Mouse (Mus musculus): Measurements from ENCODE around the gene Tnni3. TPM values are rescaled to one million over a fixed set of nuclear protein-coding genes. Genes with fewer than 3 reads are reported as not detected.
"Not testable (repeated sequence)": the region's sequence is repeated elsewhere in the genome, so short reads cannot be mapped to it uniquely, and the experiment has no call there.

Tnni3 gene
- polyA plus RNA-seq (2014; fragmentation: Nextera tagmentation; extraction: Ambion mirVana), result 2.9 and 3.3 TPM in 2 replicates

DNA sequence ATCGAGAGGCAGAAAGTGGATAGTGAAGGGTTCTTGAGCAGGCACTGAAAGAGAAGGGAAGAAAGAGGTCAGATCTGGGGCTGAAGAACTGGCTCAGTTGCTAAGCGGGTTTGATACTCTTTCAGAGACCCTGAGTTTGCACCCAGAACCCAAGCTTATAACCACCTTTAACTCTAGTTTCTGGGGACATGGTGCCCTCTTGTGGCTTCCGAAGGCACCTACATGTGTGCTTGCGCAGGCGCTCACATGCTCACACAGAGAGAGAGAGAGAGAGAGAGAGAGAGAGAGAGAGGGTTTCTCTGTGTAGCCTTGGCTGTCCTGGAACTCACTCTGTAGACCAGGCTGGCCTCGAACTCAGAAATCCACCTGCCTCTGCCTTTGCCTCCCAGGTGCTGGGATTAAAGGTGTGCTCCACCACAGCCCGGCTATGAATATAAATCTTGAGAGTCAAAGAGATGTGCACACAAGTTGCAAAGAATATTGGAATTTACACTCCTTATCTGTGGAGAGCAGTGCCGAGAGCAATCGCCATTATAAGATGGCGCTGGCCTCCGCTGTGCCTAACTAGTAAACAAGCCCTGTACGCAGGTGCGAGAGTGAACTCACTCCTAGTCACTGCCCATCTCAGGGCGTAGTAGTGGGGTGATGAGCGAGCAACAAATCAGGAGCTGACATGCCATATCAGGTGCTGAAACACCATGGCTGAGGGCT, at the start of gene Tnni3:
Gene Tnni3 (minus strand): TSS at position 18 of the 711 bp plus-strand sequence.
- not testable (repeated sequence) for H3K9ac ChIP-seq (replicated peaks; ENCODE audit: low read depth, low read length); H3K9me3 ChIP-seq (ENCODE audit: control insufficient read depth, low read depth, low read length); H3K27ac ChIP-seq (ENCODE audit: low read length); H3K36me3 ChIP-seq (ENCODE audit: control insufficient read depth, insufficient read depth, low read length); H3K4me3 ChIP-seq (ENCODE audit: low read depth, low read length); H3K27me3 ChIP-seq (ENCODE audit: control insufficient read depth, insufficient read depth, low read length); H3K4me2 ChIP-seq (replicated peaks; ENCODE audit: low read depth, low read length); ATAC-seq (ENCODE audit: insufficient number of reproducible peaks, insufficient read depth, low FRiP score, low read depth); H3K4me1 ChIP-seq (ENCODE audit: control insufficient read depth, insufficient read depth, low read length)
- 72% methylated on average over 15 of the region's 15 CpGs for WGBS

DNA sequence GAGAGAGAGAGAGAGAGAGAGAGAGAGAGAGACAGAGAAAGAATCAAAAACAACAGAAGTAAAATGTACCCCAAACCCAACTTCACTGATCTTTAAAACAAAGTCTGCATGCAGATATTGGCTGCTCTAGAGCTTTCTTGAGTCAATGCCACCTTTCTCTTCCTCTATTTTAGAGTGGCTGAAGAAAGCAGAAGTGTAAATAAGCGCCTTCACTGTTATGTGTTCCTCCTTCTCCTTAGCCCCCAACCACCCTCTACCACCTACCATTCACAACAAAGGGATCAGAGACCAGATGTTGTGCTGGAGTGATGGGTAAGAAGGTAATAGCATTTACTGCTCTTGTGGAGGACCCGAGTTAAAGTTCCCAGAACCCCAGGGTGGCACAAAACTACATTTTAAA, 48.3 kb upstream of the Tnni3 start:
- H3K4me2 ChIP-seq (replicated peaks; ENCODE audit: low read depth, low read length); ATAC-seq (ENCODE audit: insufficient number of reproducible peaks, insufficient read depth, low FRiP score, low read depth); H3K9me3 ChIP-seq (ENCODE audit: control insufficient read depth, low read depth, low read length); H3K4me1 ChIP-seq (ENCODE audit: control insufficient read depth, insufficient read depth, low read length); H3K4me3 ChIP-seq (ENCODE audit: low read depth, low read length); H3K9ac ChIP-seq (replicated peaks; ENCODE audit: low read depth, low read length); H3K27ac ChIP-seq (ENCODE audit: low read length); H3K36me3 ChIP-seq (ENCODE audit: control insufficient read depth, insufficient read depth, low read length); H3K27me3 ChIP-seq (ENCODE audit: control insufficient read depth, insufficient read depth, low read length): not testable (repeated sequence)
- 70% methylated on average over 2 of the region's 2 CpGs for WGBS

- 88% methylated on average over 3 of the region's 3 CpGs for WGBS
- ATAC-seq (ENCODE audit: insufficient number of reproducible peaks, insufficient read depth, low FRiP score, low read depth), result no peak
- H3K4me3 ChIP-seq (ENCODE audit: low read depth, low read length), result no peak overlapping the region
Measured at GRCm38 (mm10) chr7:4562660-4563059, 38.6 kb upstream of the Tnni3 start.

GRCm38 (mm10) chr7:4557167-4557560, 33.1 kb upstream of the Tnni3 start:
- Histone ChIP-seq H3K27ac (ENCODE audit: low read length) (no peak overlapping the region), H3K9ac (replicated peaks; ENCODE audit: low read depth, low read length) (no peak overlapping the region), H3K4me2 (replicated peaks; ENCODE audit: low read depth, low read length) (no peak overlapping the region), H3K9me3 (ENCODE audit: control insufficient read depth, low read depth, low read length) (no peaks in the 10 kb centered on the region), H3K4me3 (ENCODE audit: low read depth, low read length) (no peak overlapping the region), H3K27me3 (ENCODE audit: control insufficient read depth, insufficient read depth, low read length) (no peaks in the 10 kb centered on the region), H3K4me1 (ENCODE audit: control insufficient read depth, insufficient read depth, low read length) (no peaks in the 10 kb centered on the region), H3K36me3 (ENCODE audit: control insufficient read depth, insufficient read depth, low read length) (no peaks in the 10 kb centered on the region)
- WGBS, result 73% methylated on average over 6 of the region's 6 CpGs
- ATAC-seq (ENCODE audit: insufficient number of reproducible peaks, insufficient read depth, low FRiP score, low read depth), result no peak

More at GRCm38 (mm10) chr7:4562660-4563059, 38.6 kb upstream of the Tnni3 start:
- no peaks in the 10 kb centered on the region for H3K9me3 ChIP-seq (ENCODE audit: control insufficient read depth, low read depth, low read length)
- no peak overlapping the region for H3K27ac ChIP-seq (ENCODE audit: low read length)
- H3K4me1 ChIP-seq (ENCODE audit: control insufficient read depth, insufficient read depth, low read length), result no peaks in the 10 kb centered on the region
- H3K36me3 ChIP-seq (ENCODE audit: control insufficient read depth, insufficient read depth, low read length), result no peaks in the 10 kb centered on the region
- H3K27me3 ChIP-seq (ENCODE audit: control insufficient read depth, insufficient read depth, low read length), result no peaks in the 10 kb centered on the region
- H3K4me2 ChIP-seq (replicated peaks; ENCODE audit: low read depth, low read length), result no peak overlapping the region
- no peak overlapping the region for H3K9ac ChIP-seq (replicated peaks; ENCODE audit: low read depth, low read length)

DNA sequence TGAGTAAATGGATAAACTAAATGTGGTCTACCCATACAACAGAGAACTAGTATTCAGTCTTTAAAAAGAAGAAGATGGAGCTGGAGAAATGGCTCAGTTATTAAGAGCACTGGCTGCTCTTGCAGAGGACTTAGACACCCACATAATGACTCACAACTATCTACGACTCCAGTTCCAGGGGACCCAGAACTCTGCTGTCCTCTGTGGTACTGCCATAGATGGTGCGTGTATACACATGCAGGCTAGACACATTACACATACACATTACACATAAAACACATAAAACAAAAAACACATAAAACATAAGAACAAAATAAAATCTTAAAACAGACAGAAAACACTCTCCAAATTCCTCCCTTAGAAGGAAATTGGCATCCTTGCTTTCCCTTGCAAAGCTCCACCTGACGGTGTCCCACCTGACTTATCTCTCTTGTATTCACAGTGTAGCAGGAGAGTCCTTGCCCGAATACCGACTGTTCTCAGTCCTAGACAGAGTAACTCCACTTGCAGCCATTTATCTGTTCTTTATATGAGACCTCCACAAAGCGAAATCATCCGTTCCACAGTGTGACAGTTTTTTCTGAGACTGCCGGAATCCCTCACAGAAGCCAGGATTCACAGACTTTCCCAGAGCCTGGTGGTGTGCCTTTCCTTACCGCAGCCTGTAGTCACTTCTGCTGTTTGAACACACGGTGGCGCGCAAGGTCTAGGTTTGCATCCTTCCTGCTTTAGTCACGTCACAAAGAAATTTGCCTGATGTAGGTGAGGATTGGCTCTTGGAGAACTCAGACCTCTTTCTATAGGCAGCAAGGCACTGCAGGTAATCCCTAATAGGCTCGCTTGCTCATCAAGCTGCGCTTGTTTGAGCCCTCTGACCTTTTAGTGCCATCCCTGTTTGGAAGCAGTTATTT, 32.5 kb upstream of the Tnni3 start:
- Histone ChIP-seq H3K4me1 (ENCODE audit: control insufficient read depth, insufficient read depth, low read length) (no peaks in the 10 kb centered on the region), H3K4me2 (replicated peaks; ENCODE audit: low read depth, low read length) (no peak overlapping the region), H3K27ac (ENCODE audit: low read length) (no peak overlapping the region), H3K9ac (replicated peaks; ENCODE audit: low read depth, low read length) (no peak overlapping the region), H3K4me3 (ENCODE audit: low read depth, low read length) (no peak overlapping the region), H3K9me3 (ENCODE audit: control insufficient read depth, low read depth, low read length) (no peaks in the 10 kb centered on the region), H3K36me3 (ENCODE audit: control insufficient read depth, insufficient read depth, low read length) (no peaks in the 10 kb centered on the region), H3K27me3 (ENCODE audit: control insufficient read depth, insufficient read depth, low read length) (no peaks in the 10 kb centered on the region)
- 18% methylated on average over 15 of the region's 15 CpGs for WGBS
- ATAC-seq (ENCODE audit: insufficient number of reproducible peaks, insufficient read depth, low FRiP score, low read depth), result peak; percentile 91

DNA sequence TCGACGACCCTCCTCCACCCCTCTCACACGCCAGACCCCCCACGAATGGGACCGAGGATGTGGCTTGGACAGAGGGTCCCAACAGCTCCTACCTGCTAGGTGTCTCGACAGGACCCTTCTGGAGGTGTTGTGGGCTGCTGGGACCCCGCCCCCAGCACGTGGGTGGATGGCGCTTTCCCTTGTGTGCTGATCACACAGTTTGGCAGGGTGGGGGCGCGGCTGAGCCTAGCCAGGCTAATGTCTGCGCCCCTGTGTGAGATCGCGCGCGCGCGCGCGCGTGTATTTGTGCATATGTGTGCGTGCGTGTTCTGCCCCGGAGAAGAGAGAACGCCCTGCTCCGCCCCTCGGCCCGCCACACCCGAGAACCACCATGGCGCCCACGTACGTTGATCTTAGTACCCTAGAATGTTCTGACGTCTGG, 23.2 kb upstream of the Tnni3 start, which contains the start of gene Syt5:
Gene Syt5 (minus strand): TSS at position 321 of the 421 bp plus-strand sequence.
- peak; percentile 67; the same call in 1 of the 2 replicates for ATAC-seq (ENCODE audit: insufficient number of reproducible peaks, insufficient read depth, low FRiP score, low read depth)
- H3K9me3 ChIP-seq (ENCODE audit: control insufficient read depth, low read depth, low read length), result no peaks in the 10 kb centered on the region
- peak within 1 kb of the TSS; percentile 14; the same call in 1 of the 2 replicates for H3K9ac ChIP-seq (replicated peaks; ENCODE audit: low read depth, low read length)
- H3K4me1 ChIP-seq (ENCODE audit: control insufficient read depth, insufficient read depth, low read length), result peaks cover 11% of the 10 kb centered on the region; the same call in 1 of the 2 replicates
- H3K4me2 ChIP-seq (replicated peaks; ENCODE audit: low read depth, low read length), result peak within 1 kb of the TSS; percentile 71
- no peak within 1 kb of the TSS for H3K27ac ChIP-seq (ENCODE audit: low read length)
- H3K27me3 ChIP-seq (ENCODE audit: control insufficient read depth, insufficient read depth, low read length), result no peaks in the 10 kb centered on the region
- 9% methylated on average over 33 of the region's 33 CpGs for WGBS
- no peaks in the 10 kb centered on the region for H3K36me3 ChIP-seq (ENCODE audit: control insufficient read depth, insufficient read depth, low read length)
- H3K4me3 ChIP-seq (ENCODE audit: low read depth, low read length), result peak within 1 kb of the TSS; percentile 29

DNA sequence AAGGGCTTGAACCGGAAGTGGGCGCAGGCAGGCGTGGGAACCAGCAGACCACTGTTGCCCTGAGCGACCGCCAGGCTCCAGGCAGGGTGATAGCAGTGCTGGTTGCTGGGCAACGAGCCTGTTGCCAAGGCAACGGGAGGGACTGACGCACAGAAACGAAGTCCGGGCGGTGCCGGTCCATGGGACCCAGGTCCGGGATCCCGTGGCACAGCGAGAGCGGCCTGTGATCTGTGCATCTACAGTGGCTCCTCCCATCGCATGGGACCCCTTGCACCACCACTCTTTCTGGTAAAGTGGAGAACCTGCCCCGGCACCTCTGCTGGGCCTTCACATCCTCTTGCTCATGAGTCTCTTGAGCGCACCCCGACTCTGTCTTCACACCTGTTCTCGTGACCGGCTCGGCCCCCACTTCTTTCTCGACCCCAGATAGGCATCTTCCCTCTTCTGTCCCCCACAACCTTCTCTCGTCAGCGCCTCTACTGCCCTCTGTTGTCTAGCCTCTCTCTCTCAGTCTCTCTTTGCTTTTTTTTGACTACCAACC, 22.6 kb upstream of the Tnni3 start:
- ATAC-seq (ENCODE audit: insufficient number of reproducible peaks, insufficient read depth, low FRiP score, low read depth), result peak; percentile 75; the same call in 1 of the 2 replicates
- WGBS, result 2% methylated on average over 26 of the region's 26 CpGs
- no peak overlapping the region for H3K27ac ChIP-seq (ENCODE audit: low read length)
- H3K4me1 ChIP-seq (ENCODE audit: control insufficient read depth, insufficient read depth, low read length), result peaks cover 11% of the 10 kb centered on the region; the same call in 1 of the 2 replicates
- H3K36me3 ChIP-seq (ENCODE audit: control insufficient read depth, insufficient read depth, low read length), result no peaks in the 10 kb centered on the region
- H3K4me3 ChIP-seq (ENCODE audit: low read depth, low read length), result peak overlapping the region; percentile 29
- H3K27me3 ChIP-seq (ENCODE audit: control insufficient read depth, insufficient read depth, low read length), result no peaks in the 10 kb centered on the region
- H3K9ac ChIP-seq (replicated peaks; ENCODE audit: low read depth, low read length), result no peak overlapping the region
- H3K9me3 ChIP-seq (ENCODE audit: control insufficient read depth, low read depth, low read length), result no peaks in the 10 kb centered on the region
- peak overlapping the region; percentile 71 for H3K4me2 ChIP-seq (replicated peaks; ENCODE audit: low read depth, low read length)

DNA sequence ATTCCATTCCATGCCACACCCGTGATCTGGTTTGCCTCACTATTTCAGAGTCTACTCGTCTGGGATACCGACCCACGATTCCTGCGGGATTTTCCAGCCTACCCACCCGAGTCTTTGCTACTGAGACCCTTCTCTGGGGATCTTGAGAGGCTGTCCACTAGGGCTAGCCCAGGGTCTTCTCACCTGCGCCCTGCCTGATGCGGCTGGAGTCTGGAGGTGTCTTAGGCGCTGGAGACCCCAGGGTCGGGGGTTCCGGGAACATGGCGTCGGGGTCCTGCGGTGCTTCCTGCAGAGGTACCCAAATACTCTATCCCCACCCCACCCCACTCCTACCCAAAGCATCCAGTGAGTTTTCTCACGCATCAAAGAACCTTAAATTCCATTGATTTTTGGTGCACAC, 22.0 kb upstream of the Tnni3 start:
- WGBS, result 73% methylated on average over 15 of the region's 15 CpGs
- no peak overlapping the region for H3K27ac ChIP-seq (ENCODE audit: low read length)
- H3K4me2 ChIP-seq (replicated peaks; ENCODE audit: low read depth, low read length), result peak overlapping the region; percentile 71; the same call in 1 of the 2 replicates
- peaks cover 11% of the 10 kb centered on the region; the same call in 1 of the 2 replicates for H3K4me1 ChIP-seq (ENCODE audit: control insufficient read depth, insufficient read depth, low read length)
- H3K9ac ChIP-seq (replicated peaks; ENCODE audit: low read depth, low read length), result no peak overlapping the region
- no peaks in the 10 kb centered on the region for H3K36me3 ChIP-seq (ENCODE audit: control insufficient read depth, insufficient read depth, low read length)
- no peak overlapping the region; the same call in 1 of the 2 replicates for H3K4me3 ChIP-seq (ENCODE audit: low read depth, low read length)
- no peaks in the 10 kb centered on the region for H3K9me3 ChIP-seq (ENCODE audit: control insufficient read depth, low read depth, low read length)
- no peaks in the 10 kb centered on the region for H3K27me3 ChIP-seq (ENCODE audit: control insufficient read depth, insufficient read depth, low read length)
- ATAC-seq (ENCODE audit: insufficient number of reproducible peaks, insufficient read depth, low FRiP score, low read depth), result no peak
